Mouse (Mus musculus) CD8-positive naive resting alpha-beta T cell, adult 57 days (primary cell): ENCODE data around the gene Rfwd3. TPM values are rescaled to one million over a fixed set of nuclear protein-coding genes. Genes with fewer than 3 reads are reported as not detected.

Experiments used
- total RNA-seq: library from RNA; stranded (reverse); gene quantifications from one replicate; pipeline ENCODE4 v1.2.4, GENCODE M21; 2023

Gene Rfwd3
- 25.9 TPM for total RNA-seq

GRCm38 (mm10) chr8:111299821-111300568 is at the start of gene Rfwd3:
Gene Rfwd3, minus strand, starts transcription at chr8:111300222.

GRCm38 (mm10) chr8:111337890-111338347 is 37.9 kb upstream of the Rfwd3 start, which contains the start of gene Mlkl:
Gene Mlkl, minus strand, starts transcription at chr8:111338177.

GRCm38 (mm10) chr8:111258631-111259407 is 41.2 kb downstream of the Rfwd3 start, which contains the start of gene Glg1:
Gene Glg1, minus strand, starts transcription at chr8:111259216.

Other genes with a start within 250 kb of the Rfwd3 start
- gene Exosc6, start 243.9 kb downstream of the Rfwd3 start, total RNA-seq, result 12.5 TPM
- not detected for gene Clec18a, start 207.8 kb downstream of the Rfwd3 start, total RNA-seq
- 22.8 TPM for gene Pdpr, start 205.6 kb downstream of the Rfwd3 start, total RNA-seq
- gene Glg1, start 41.0 kb downstream of the Rfwd3 start, total RNA-seq, result 70.2 TPM
- not detected for gene Mlkl, start 38.0 kb upstream of the Rfwd3 start, total RNA-seq
- not detected for gene Fa2h, start 93.6 kb upstream of the Rfwd3 start, total RNA-seq
- gene Wdr59, start 221.9 kb upstream of the Rfwd3 start, total RNA-seq, result 14.4 TPM
- 116 TPM for gene Znrf1, start 235.9 kb upstream of the Rfwd3 start, total RNA-seq